Mouse (Mus musculus) erythroblast, adult 5-6 weeks (primary cell): Measurements from ENCODE around the gene Tfdp1. TPM values are rescaled to one million over a fixed set of nuclear protein-coding genes. Genes with fewer than 3 reads are reported as not detected.
"Not testable (repeated sequence)": the region's sequence is repeated elsewhere in the genome, so short reads cannot be mapped to it uniquely, and the experiment has no call there.

Experiments used
- ATAC-seq: replicated peaks from 2 replicates; pipeline ENCODE4 v1.8.0; 2016; ENCODE audit warnings: moderate number of reproducible peaks, mild to moderate bottlenecking, moderate TSS enrichment, inconsistent platforms; ENCODE audit not compliant: poor library complexity, low FRiP score, severe bottlenecking
- total RNA-seq, 2 experiments: library from RNA; stranded (forward) in 1 of 2; stranded (reverse) in 1 of 2; fragments of 150-400 nt in 1 of 2; fragments of 200-764, 138-1000 nt in 1 of 2; gene quantifications; 2 replicates each; pipeline versions ENCODE4 v1.2.3 to v1.2.4; 2015 to 2017; ENCODE audit warnings: low replicate concordance in 2 of 2

The Tfdp1 gene
- total RNA-seq (2015; ENCODE audit: low replicate concordance) (90.5 and 105 TPM in 2 replicates), total RNA-seq (2017; ENCODE audit: low replicate concordance) (73.9 and 76.0 TPM in 2 replicates)

- peak; percentile 85 for ATAC-seq
Observed at GRCm38 (mm10) chr8:13338255-13338860, at the start of gene Tfdp1. Tfdp1 (plus strand) TSS chr8:13338751.

DNA sequence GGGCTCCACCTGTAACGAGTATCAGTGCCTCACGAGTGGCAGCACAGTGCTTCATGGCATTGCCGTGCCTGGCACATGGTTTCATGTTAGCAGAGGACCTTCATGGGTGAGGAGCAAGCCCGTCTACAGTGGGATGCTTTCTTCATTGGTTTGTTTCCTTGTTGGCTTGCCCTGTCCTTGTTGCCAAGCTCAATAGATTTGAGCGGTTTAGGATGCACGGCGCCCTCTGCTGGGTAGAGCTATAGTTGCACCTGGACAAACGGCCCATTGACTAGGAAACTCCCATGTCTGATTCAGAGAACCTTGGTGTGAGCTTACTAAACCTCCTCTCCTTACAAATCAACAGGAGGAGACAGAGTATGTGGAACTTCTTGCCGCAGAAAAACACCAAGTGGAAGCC is 46.2 kb upstream of the Tfdp1 start:
- no peak; the same call in 1 of the 2 replicates for ATAC-seq

DNA sequence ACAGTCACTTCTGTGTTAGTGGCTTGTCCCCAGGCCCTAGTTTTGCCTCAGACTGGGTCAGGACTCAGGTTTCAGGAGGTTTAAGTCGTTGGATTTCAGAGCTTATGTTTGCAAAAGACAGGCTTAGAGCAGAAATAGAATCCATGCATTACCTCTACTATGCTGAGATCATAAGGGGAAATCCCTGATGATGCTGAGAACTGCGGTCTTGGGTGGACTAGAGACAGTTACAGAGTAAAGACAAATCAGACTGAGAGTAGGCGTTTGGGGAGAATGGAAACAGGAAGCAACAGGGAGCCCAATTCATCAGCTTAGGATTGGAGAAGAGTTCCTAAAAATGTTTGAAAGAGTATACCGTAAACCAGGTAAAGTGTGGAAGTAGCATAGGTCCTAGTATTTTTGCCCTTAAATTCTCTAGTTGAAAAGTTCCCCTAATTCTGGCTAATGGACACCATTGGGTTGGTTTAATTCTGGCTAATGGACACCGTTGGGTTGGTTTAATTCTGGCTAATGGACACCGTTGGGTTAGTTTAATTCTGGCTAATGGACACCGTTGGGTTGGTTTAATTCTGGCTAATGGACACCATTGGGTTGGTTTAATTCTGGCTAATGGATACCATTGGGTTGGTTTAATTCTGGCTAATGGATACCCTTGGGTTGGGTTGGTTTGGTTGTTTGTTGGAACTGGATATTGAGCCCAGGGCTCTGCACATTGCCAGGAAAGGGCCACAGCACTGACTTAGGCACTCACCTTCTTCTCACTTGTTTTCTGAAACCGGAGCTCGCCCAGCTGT is 44.7 kb upstream of the Tfdp1 start:
- no peak for ATAC-seq

DNA sequence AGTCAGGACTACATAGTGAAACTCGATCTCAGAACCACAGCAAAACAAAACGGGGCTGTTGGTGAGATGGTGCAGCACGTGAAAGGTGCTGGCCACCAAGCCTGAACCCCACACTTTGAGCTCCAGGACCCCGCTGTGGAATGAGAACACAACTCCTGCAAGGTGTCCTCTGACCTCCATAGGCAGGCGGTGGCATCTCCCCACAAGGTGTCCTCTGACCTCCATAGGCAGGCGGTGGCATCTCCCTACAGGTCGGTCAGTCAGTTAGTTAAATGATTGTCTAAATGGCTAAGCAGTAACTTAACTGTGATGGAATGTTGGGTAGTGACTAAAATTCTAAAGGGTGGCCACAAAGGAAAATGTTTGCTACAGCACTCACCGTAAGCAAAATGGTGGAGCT is 39.0 kb upstream of the Tfdp1 start:
- no peak for ATAC-seq

- ATAC-seq = no peak
Observed at GRCm38 (mm10) chr8:13301036-13301435, 37.5 kb upstream of the Tfdp1 start.

DNA sequence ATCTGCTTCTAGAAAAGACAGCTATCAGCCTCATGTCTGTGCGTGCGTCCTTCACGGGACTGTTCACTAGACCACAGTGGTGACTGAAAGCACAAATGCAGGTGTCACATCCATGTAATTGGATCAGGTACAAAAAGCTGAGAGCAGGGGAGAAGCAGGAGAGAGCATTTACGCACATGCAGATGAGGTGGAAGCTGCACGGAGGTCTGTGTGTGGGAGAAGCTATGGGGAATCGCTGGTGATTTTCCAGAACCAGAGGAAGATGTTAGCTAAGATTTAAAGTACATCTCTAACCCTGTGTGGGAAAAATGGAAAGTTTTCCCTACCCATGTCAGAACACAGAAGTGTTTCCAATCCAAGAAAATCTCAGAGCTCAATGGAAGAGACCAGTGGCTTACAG is 33.1 kb upstream of the Tfdp1 start:
- ATAC-seq = no peak

GRCm38 (mm10) chr8:13305884-13306283 is 32.7 kb upstream of the Tfdp1 start:
- no peak for ATAC-seq

DNA sequence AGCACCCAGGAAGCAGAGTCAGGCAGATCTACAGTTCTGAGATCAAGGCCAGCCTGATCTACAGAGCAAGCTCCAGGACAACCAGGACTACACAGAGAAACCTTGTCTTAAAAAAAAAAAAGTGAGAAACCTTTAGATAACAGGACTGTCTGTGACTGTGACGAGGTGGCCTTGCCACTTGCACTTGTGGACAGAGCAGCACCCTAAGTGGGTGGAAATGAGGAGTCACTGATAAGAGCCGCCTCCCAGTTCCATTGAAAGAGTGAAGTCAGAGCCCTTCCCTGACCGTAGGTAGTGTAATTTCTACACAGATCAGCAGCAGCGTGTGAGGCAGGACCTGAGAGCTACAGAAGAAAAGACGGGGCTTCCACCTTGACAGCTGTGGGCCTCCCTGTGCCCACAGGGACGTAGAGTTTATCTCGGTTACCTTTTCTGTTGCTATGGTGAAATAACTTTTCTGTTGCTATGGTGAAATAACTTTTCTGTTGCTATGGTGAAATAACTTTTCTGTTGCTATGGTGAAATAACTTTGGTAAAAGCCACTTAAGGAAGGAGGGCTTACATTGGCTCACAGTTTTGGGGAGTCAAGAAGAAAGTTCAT is 32.1 kb upstream of the Tfdp1 start:
- ATAC-seq = no peak

DNA sequence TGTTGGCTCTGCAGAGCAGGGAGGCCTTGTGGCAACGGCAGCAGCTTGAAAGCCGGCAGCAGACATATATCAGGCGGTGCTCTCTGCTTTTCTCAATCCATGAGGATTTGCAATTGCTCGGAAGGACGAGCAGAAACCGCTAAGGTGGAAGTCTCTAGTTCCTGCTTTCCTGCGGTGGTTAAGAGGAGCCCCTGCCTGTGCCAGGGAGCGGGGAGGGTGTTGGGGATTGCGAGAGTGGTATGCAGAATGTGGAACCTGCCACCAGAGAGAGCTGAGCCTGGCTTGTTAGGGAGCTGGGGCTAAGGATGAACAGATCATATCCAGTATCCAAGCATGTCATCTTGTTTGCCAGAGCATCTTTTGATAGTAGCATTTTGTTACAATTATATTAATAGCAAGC is 31.6 kb upstream of the Tfdp1 start:
- no peak for ATAC-seq

- ATAC-seq = no peak
Observed at GRCm38 (mm10) chr8:13314922-13315321, 23.6 kb upstream of the Tfdp1 start.

DNA sequence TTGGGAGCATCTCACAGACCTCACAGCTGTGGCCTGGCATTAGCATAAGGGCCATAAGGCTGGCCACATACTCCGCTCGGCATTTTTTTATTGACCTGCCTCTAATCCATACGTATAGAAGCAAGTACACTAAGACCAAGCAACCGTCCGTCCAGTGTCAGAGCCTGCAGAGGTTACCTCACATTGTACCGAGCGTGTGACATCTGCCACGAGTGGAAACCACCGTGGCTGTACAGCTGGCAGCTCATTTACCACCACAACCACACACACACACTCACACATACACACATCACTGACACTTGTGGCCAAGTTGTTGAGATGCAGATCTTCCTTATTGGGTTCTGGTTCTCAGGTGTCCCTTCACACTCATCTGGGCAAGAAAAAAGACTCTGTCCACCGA is 21.9 kb upstream of the Tfdp1 start:
- ATAC-seq = no peak

DNA sequence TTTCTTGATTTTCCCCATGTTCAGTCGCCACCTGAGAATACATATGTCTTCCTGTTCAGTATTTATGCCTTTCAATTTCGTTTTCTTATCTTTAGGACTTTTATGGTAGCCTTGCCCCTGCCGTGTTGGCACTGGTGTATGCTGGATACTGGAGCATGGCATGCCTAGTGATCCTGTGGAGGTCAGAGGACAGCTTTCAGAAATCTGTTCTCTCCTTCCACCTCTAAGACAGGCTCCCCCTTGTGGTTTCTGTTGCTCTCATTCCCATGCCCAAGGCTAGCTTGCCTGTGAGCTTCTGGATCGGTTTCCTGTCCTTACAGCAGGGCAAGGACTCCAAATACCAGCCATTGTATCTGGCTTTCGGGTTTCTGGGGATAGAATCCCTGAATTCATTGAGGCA is 12.0 kb upstream of the Tfdp1 start:
- ATAC-seq = no peak

- no peak for ATAC-seq
Observed at GRCm38 (mm10) chr8:13334671-13335070, 3.9 kb upstream of the Tfdp1 start.

DNA sequence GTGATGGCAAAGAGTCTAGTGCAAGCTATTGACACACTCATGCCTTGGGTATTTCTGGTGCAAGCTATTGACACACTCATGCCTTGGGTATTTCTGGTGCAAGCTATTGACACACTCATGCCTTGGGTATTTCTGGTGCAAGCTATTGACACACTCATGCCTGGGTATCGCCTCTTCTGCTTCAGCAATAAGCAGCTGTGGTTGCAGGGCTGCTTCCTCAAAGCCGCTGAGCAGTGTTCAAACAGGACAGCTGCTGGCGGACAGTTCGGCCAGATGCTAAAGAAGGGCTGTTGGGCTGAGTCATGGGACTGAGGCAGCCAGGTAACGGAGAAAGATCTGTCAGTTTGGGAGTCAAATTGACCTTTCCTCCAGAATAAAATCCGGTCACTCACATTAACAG is 1.3 kb upstream of the Tfdp1 start:
- ATAC-seq = not testable (repeated sequence)

DNA sequence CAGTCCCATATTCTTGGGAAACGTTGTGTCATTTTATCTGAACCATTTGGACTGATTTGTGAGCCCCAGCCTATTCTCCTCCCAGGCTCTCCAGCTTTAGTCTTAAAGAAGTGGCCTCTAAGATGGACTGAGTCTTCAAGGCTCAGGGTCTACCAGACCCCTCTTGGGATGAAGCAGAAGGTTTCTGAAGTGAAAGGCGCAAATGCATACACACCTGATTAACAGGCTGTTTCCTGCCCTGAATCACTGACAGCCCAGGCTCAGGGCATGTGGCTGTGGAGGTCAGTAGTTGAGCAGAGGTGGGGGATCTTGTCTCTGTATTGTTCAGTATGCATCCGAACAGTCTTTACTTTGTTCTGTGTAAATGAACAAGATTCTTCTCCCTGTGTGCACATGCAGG is 873 bp upstream of the Tfdp1 start:
- no peak for ATAC-seq

DNA sequence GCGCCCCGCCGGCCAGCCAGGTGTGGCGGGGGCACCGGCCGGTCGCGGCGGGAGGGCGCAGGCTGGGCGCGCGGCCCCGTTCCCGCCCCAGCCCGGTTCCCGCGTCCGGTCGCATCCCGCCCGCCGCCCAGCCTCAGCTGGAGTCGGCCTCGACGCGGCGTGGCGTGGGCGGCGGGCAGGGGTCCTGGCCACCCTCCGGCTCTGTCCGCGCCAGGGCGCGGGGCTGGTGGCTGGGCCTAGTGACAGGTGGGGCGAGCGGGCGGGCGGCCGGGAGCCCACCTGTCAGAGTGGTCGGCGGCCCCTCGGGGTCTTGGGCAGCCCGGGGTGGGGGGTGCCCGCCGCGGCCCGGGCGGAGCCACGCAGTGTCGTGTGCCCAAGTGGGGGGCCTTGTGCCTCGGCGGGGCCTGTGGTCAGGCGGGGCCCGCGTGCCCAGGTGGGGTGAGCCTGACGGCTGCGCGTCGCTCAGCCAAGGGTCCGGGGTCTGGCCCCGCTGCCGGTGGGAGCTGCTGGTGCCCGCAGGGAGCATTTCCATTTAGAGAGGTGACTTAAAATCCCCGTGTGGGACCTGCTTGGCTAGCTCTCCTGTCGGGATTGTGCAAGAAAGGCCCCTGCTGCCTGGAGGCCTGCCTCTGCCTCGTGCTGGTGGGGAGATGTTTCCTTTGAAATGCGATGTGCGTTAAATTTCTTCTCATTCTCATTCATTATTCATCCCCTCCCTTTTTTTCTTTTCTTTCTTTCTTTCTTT is 522 bp downstream of the Tfdp1 start:
- ATAC-seq = no peak

GRCm38 (mm10) chr8:13339646-13339990 is 1.1 kb downstream of the Tfdp1 start:
- ATAC-seq = no peak

DNA sequence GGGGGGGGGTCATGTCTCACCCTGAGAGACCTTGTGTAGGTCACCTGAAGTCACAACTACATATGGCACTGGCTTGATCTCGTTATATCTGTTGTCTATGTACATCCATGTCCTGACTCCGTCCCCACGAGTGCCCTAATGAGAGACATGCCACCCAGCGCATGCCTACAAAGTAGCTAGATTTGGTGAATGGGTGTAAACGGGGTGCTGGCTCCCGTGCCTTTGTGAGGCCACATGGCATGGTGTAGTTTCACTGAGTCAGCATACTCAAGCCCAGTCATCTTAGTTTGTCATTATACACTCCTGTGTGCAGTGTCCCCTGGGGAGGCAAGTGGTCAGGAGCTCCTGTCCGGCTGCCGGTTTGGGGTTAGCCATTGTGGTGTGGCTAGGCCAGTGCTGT is 2.1 kb downstream of the Tfdp1 start:
- ATAC-seq = no peak

DNA sequence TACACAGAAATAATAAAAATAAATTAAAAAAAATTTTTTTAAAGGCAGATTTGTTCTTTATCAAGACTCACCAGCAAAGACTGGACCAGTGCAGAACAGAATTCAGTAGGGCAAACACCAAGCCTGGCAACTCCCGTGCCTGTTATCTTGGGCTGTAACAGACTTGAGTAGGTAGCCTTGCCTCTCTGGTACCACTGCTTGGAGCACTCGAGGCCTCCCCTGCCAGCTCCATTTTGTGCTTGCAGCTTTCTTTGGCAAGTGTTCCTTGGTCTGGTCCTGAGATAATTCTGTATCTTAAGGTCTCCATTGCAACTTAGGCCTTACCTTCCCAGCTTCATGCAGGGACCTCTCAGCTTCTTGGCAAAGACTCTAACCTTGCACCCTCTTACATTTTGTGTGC is 3.8 kb downstream of the Tfdp1 start:
- ATAC-seq = no peak

DNA sequence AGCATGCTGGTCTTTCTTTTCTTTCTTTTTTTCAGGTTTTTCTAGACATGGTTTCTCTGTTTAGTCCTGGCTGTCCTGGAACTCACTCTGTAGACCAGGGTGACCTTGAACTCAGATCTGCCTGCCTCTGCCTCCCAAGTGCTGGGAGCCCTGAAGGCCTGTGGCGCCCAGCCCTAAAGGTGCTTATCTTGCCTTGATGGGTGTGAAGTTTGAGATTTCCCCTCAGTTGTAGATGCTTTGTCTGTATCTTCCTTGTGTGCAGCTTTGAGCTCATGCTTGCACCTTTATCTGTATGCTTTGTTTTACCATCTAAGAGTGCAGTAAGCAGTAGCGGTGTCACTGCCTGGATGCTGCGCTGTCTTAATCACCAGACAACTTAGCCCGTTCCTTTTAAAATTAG is 4.6 kb downstream of the Tfdp1 start:
- ATAC-seq = no peak

DNA sequence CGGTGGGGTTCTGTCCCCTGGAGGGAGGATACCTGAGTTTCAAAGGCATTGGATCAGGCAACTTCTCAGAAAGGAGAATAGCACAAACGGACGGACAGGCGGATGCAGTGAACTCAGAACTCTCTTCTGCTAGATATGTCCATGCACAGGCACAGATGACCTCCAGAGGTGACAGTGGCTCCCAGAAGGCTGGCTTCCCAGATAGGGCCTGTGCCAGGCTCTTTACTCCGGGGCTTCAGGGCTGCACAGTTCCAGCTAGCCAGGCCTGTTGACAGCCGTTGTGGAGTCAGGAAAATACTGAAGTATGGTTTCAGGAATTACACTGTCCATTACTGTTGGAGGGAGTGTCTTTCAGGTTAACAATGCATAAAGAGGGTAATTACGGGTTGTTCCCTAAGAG is 11.5 kb downstream of the Tfdp1 start:
- no peak for ATAC-seq
